In the genomic region with DNA sequence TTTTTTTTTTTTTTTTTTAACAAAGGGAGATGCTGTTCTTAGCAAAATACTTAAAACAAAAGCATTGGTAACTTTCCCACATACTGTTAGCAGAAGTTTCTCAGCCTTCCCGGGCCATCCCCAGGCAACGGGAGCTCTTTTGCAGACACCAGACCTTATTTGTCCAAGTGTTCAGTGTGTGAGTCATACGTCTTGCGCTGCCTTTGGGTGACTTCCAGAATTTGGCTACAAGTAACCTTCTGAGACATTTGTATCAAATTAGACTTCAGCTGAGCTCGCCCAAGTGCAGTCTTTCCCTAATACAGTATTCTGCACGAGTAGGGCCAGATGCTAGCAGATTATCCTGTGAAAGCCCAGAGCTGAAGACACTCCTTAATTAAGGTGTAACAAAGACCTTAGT, we compare ENCODE assay signal across 8 mouse cellular contexts. TPM values are rescaled to one million over a fixed set of nuclear protein-coding genes. Genes with fewer than 3 reads are reported as not detected.
A peak's percentile ranks its signal among the peaks of the same experiment; 100 is the strongest.
DNase-seq lines count a peak whose midpoint lies in the region; TF ChIP-seq lines count a peak whose summit lies in the region.
"Had no signal": no experiment of that assay in that cellular context is flagged by ENCODE, and none has a peak within 500 bp of the region (broad histone marks: within the 10 kb centered on the region; RNA-seq: fewer than 3 reads in every experiment).

No protein-coding gene starts in this region.

- H3K9ac ChIP-seq in MEL (ENCODE audit: control insufficient read depth, low read depth, low read length, poor library complexity, severe bottlenecking), result no peak overlapping the region
- H3K9ac ChIP-seq: liver, embryonic 13.5 days had no signal

- H3K27ac ChIP-seq in MEL (ENCODE audit: control insufficient read depth, low read depth, low read length), result no peak overlapping the region
- H3K27ac ChIP-seq: liver, embryonic 13.5 days had no signal

- TF ChIP-seq RAD21 in MEL (IDR thresholded peaks at IDR 0.05; ENCODE audit: low read depth, low read length), result no peak

- TF ChIP-seq POLR2A in MEL (IDR thresholded peaks at IDR 0.05; ENCODE audit: control insufficient read depth in 1 of 2, insufficient read depth in 1 of 2, low read depth in 1 of 2, low read length in 2 of 2, poor library complexity in 1 of 2), result no peak

- no peaks in the 10 kb centered on the region for H3K9me3 ChIP-seq in MEL (replicated peaks; ENCODE audit: insufficient read depth, low read length)
- H3K9me3 ChIP-seq: liver, embryonic 13.5 days had no signal

- no peak for TF ChIP-seq CTCF in MEL (IDR thresholded peaks at IDR 0.05 in 2 of 3, conservative IDR thresholded peaks at IDR 0.05 in 1 of 3; ENCODE audit: control insufficient read depth in 1 of 3, insufficient read depth in 1 of 3, low read depth in 2 of 3, low read length in 3 of 3, poor library complexity in 1 of 3, severe bottlenecking in 1 of 3)

- no peaks in the 10 kb centered on the region for H3K27me3 ChIP-seq in MEL (ENCODE audit: control insufficient read depth in 1 of 2, insufficient read depth in 2 of 2, low read length in 2 of 2)
- H3K27me3 ChIP-seq: liver, embryonic 13.5 days had no signal

- intact Hi-C loops in gastrocnemius, postnatal 14 days (cut with DNase I; ENCODE audit: low total_unique reads), result no loop called here

- peaks cover 0 to 9% of the 10 kb centered on the region in 2 experiments; a peak in 2 of 4 replicates for H3K36me3 ChIP-seq in MEL (ENCODE audit: control insufficient read depth in 1 of 2, insufficient read depth in 2 of 2, low read length in 2 of 2)
- H3K36me3 ChIP-seq: liver, embryonic 13.5 days had no signal

- peaks cover 3 to 12% of the 10 kb centered on the region in 2 experiments; a peak in 3 of 4 replicates for H3K4me1 ChIP-seq in MEL (ENCODE audit: control insufficient read depth in 1 of 2, insufficient read depth in 2 of 2, low read length in 2 of 2)
- H3K4me1 ChIP-seq: liver, embryonic 13.5 days had no signal

- H3K4me3 ChIP-seq in MEL (ENCODE audit: control insufficient read depth in 1 of 2, insufficient read depth in 1 of 2, low read depth in 2 of 2, low read length in 2 of 2), result no peak overlapping the region
- H3K4me3 ChIP-seq: liver, embryonic 13.5 days had no signal

- DNase-seq in 416B (ENCODE audit: low read depth) (peak; percentile 80), MEL (ENCODE audit: low read depth, low spot score) (peak; percentile 36)
- DNase-seq in gastrocnemius, postnatal 14 days, result peak; percentile 79
- DNase-seq in kidney, adult 9 months, result peak; percentile 45
- DNase-seq in skeletal muscle tissue, adult 2 months (ENCODE audit: low read depth, low spot score), result peak; percentile 95
- DNase-seq in cerebellum, adult 9-10 months, result no peak
- no peak for DNase-seq in thymus, postnatal 10 days (ENCODE audit: low spot score in 2 of 2)
- DNase-seq: liver, embryonic 13.5 days had no signal

- TF ChIP-seq EP300 in MEL (IDR thresholded peaks at IDR 0.05; ENCODE audit: low read depth in 1 of 2, low read length in 2 of 2), result no peak

- no peaks in the 10 kb centered on the region for H3K79me2 ChIP-seq in MEL (ENCODE audit: control insufficient read depth, insufficient read depth, low read length, poor library complexity)

TF ChIP-seq in MEL, 35 proteins besides CTCF, POLR2A, EP300 and RAD21:
- TF ChIP-seq TBP (IDR thresholded peaks at IDR 0.05; ENCODE audit: low read depth, low read length), result 0 out of 2 replicates have a peak, but pooled peaks have one; percentile 44
- TF ChIP-seq ZC3H11A (IDR thresholded peaks at IDR 0.05; ENCODE audit: low read depth, low read length), result no peak
- TF ChIP-seq HCFC1 (IDR thresholded peaks at IDR 0.05; ENCODE audit: low read depth, low read length), result no peak
- no peak for TF ChIP-seq KAT2A (conservative IDR thresholded peaks at IDR 0.05; ENCODE audit: low read depth, low read length)
- TF ChIP-seq MAX (IDR thresholded peaks at IDR 0.05; ENCODE audit: low read length), result no peak

RNA-seq across cellular contexts. Expression of a gene that starts 56.7 kb away (rescaled TPM):
- total RNA-seq in MEL (2012; rRNA removed), result 8.5 and 9.0 TPM in 2 replicates
- polyA plus RNA-seq in MEL (2012; ENCODE audit: insufficient read depth in 1 of 2, insufficient read length in 2 of 2, low read depth in 1 of 2, low replicate concordance in 2 of 2, missing spikeins in 1 of 2), result 10 to 100 TPM in 1 of 2 experiments, not detected in 1; 18.8 TPM
- total RNA-seq in gastrocnemius, postnatal 14 days (2021), result 10 to 100 TPM in 1 of 2 experiments, 1 to 10 TPM in 1; 9.5 to 10.4 TPM

Comparison
In these comparisons a context has a peak if more than half of its experiments do, and no peak if none do; other contexts are left out.
1. DNase-seq: peak in 416B (single experiment), MEL (single experiment), gastrocnemius, postnatal 14 days (single experiment), kidney, adult 9 months (single experiment) and skeletal muscle tissue, adult 2 months (single experiment); none in cerebellum, adult 9-10 months (single experiment) and thymus, postnatal 10 days (0 of 2).